Mouse (Mus musculus) MEL (cell line): ENCODE measurements around the gene Klk1. TPM values are rescaled to one million over a fixed set of nuclear protein-coding genes. Genes with fewer than 3 reads are reported as not detected.
"Not testable (repeated sequence)": the region's sequence is repeated elsewhere in the genome, so short reads cannot be mapped to it uniquely, and the experiment has no call there.

Experiments
- DNase-seq: peaks from one replicate; pipeline ENCODE4 v3.0.0; 2011; ENCODE audit warnings: low read depth, low spot score
- H3K27ac ChIP-seq: 2 replicates; pipeline ENCODE4 v1.5.1; 2012; ENCODE audit warnings: low read depth, mild to moderate bottlenecking, control low read depth, low read length, moderate library complexity; ENCODE audit not compliant: control insufficient read depth
- H3K27me3 ChIP-seq, 2 experiments: fragments of 150-350 bp in 1 of 2; sonication (generic) in 1 of 2; 2 replicates each; pipeline ENCODE4 v1.6.1; 2012; ENCODE audit warnings: low read length in 2 of 2, mild to moderate bottlenecking in 2 of 2, improper control_type of control experiment in 1 of 2, moderate library complexity in 1 of 2; ENCODE audit not compliant: insufficient read depth in 2 of 2, control insufficient read depth in 1 of 2
- H3K36me3 ChIP-seq, 2 experiments: 2 replicates each; pipeline ENCODE4 v1.6.1; 2012 to 2014; ENCODE audit warnings: low read length in 2 of 2, improper control_type of control experiment in 1 of 2, inconsistent platforms in 1 of 2, mild to moderate bottlenecking in 1 of 2; ENCODE audit not compliant: insufficient read depth in 2 of 2, control insufficient read depth in 1 of 2
- H3K4me1 ChIP-seq, 2 experiments: fragments of 150-350 bp in 1 of 2; sonication (generic) in 1 of 2; 2 replicates each; pipeline ENCODE4 v1.6.1; 2012; ENCODE audit warnings: low read length in 2 of 2, improper control_type of control experiment in 1 of 2, mild to moderate bottlenecking in 1 of 2; ENCODE audit not compliant: insufficient read depth in 2 of 2, control insufficient read depth in 1 of 2
- H3K4me3 ChIP-seq, 2 experiments: fragments of 150-350 bp in 1 of 2; sonication (generic) in 1 of 2; 2 replicates each; pipeline ENCODE4 v1.5.1; 2012; ENCODE audit warnings: low read depth in 2 of 2, low read length in 2 of 2, mild to moderate bottlenecking in 2 of 2, moderate library complexity in 2 of 2, control low read depth in 1 of 2, improper control_type of control experiment in 1 of 2; ENCODE audit not compliant: control insufficient read depth in 1 of 2, insufficient read depth in 1 of 2
- H3K79me2 ChIP-seq: 2 replicates; pipeline ENCODE4 v1.6.1; 2012; ENCODE audit warnings: mild to moderate bottlenecking, low read length, moderate library complexity; ENCODE audit not compliant: control insufficient read depth, poor library complexity, insufficient read depth
- H3K9ac ChIP-seq: 2 replicates; pipeline ENCODE4 v1.6.1; 2012; ENCODE audit warnings: low read depth, mild to moderate bottlenecking, control low read depth, low read length, moderate library complexity; ENCODE audit not compliant: control insufficient read depth, poor library complexity, severe bottlenecking
- H3K9me3 ChIP-seq: fragments of 150-350 bp; sonication (generic); replicated peaks from 2 replicates; pipeline ENCODE4 v1.6.1; 2012; ENCODE audit warnings: mild to moderate bottlenecking, low read length, improper control_type of control experiment, moderate library complexity; ENCODE audit not compliant: insufficient read depth
- BHLHE40 ChIP-seq: IDR thresholded peaks from 2 replicates; pipeline ENCODE4 v1.6.1; 2012; ENCODE audit warnings: low read depth, mild to moderate bottlenecking, inconsistent platforms, low read length, improper control_type of control experiment, borderline replicate concordance
- CHD2 ChIP-seq: IDR thresholded peaks from 2 replicates; pipeline ENCODE4 v1.6.1; 2011; ENCODE audit warnings: low read length, improper control_type of control experiment
- EP300 ChIP-seq, 2 experiments: IDR thresholded peaks; 2 replicates each; pipeline ENCODE4 v1.6.1; 2011; ENCODE audit warnings: improper control_type of control experiment in 2 of 2, low read length in 2 of 2, low read depth in 1 of 2, mild to moderate bottlenecking in 1 of 2
- MXI1 ChIP-seq: IDR thresholded peaks from 2 replicates; pipeline ENCODE4 v1.6.1; 2011; ENCODE audit warnings: mild to moderate bottlenecking, low read depth, low read length, improper control_type of control experiment
- RAD21 ChIP-seq: IDR thresholded peaks from 2 replicates; pipeline ENCODE4 v1.6.1; 2011; ENCODE audit warnings: mild to moderate bottlenecking, low read depth, low read length, improper control_type of control experiment
- SMC3 ChIP-seq: IDR thresholded peaks from 2 replicates; pipeline ENCODE4 v1.6.1; 2011; ENCODE audit warnings: low read depth, low read length, improper control_type of control experiment
- TCF12 ChIP-seq: IDR thresholded peaks from 2 replicates; pipeline ENCODE4 v1.6.1; 2014; ENCODE audit warnings: low read depth, mild to moderate bottlenecking, inconsistent platforms, low read length, improper control_type of control experiment, moderate library complexity
- UBTF ChIP-seq: IDR thresholded peaks from 2 replicates; pipeline ENCODE4 v1.6.1; 2012; ENCODE audit warnings: low read depth, mild to moderate bottlenecking, inconsistent platforms, low read length, improper control_type of control experiment, moderate library complexity, borderline replicate concordance; ENCODE audit not compliant: insufficient read depth
- USF2 ChIP-seq, 2 experiments: IDR thresholded peaks; 2 replicates each; pipeline ENCODE4 v1.6.1; 2011 to 2012; ENCODE audit warnings: improper control_type of control experiment in 2 of 2, low read length in 2 of 2, borderline replicate concordance in 1 of 2, inconsistent platforms in 1 of 2, low read depth in 1 of 2, mild to moderate bottlenecking in 1 of 2; ENCODE audit not compliant: insufficient read depth in 1 of 2
- ZC3H11A ChIP-seq: IDR thresholded peaks from 2 replicates; pipeline ENCODE4 v1.6.1; 2012; ENCODE audit warnings: low read depth, mild to moderate bottlenecking, inconsistent platforms, low read length, improper control_type of control experiment
- ZNF384 ChIP-seq: IDR thresholded peaks from 2 replicates; pipeline ENCODE4 v1.6.1; 2012; ENCODE audit warnings: low read depth, mild to moderate bottlenecking, inconsistent platforms, low read length, improper control_type of control experiment
- polyA plus RNA-seq, 2 experiments: library from polyadenylated mRNA; stranded (reverse) in 1 of 2; unstranded in 1 of 2; fragments of >175 nt in 1 of 2; fragments of >200 nt in 1 of 2; gene quantifications; 2 replicates each; pipeline versions ENCODE4 v1.2.1 to v1.2.4; 2012; ENCODE audit warnings: low replicate concordance in 2 of 2, low read depth in 1 of 2; ENCODE audit not compliant: insufficient read length in 2 of 2, insufficient read depth in 1 of 2, missing spikeins in 1 of 2
- total RNA-seq: library from RNA; depleted of rRNA; stranded (reverse); fragments of 300-350 nt; gene quantifications from 2 replicates; pipeline ENCODE4 v1.2.3, GENCODE M21; 2012

Klk1 gene
- total and polyA plus RNA-seq, 3 experiments = not detected

GRCm38 (mm10) chr7:44187936-44188335, 37.2 kb upstream of the Klk1 start, which contains the start of gene Klk1b24:
Gene Klk1b24, plus strand, starts transcription at chr7:44188236.
- not testable (repeated sequence) for H3K4me3 ChIP-seq, H3K9ac ChIP-seq, H3K9me3 ChIP-seq, H3K36me3 ChIP-seq, H3K4me1 ChIP-seq, H3K27ac ChIP-seq, DNase-seq, H3K79me2 ChIP-seq, H3K27me3 ChIP-seq

GRCm38 (mm10) chr7:44193466-44193865, 31.7 kb upstream of the Klk1 start:
- H3K4me3 ChIP-seq, H3K36me3 ChIP-seq, H3K27ac ChIP-seq, H3K27me3 ChIP-seq, H3K4me1 ChIP-seq, H3K79me2 ChIP-seq, DNase-seq, H3K9me3 ChIP-seq, H3K9ac ChIP-seq: not testable (repeated sequence)

GRCm38 (mm10) chr7:44197891-44198290, 27.3 kb upstream of the Klk1 start, which contains the start of gene Klk1b3:
Gene Klk1b3, plus strand, starts transcription at chr7:44198191.
- Histone ChIP-seq H3K9ac (no peak within 1 kb of the TSS), H3K27ac (no peak within 1 kb of the TSS), H3K27me3 (no peaks in the 10 kb centered on the region), H3K4me1 (no peaks in the 10 kb centered on the region), H3K36me3 (no peaks in the 10 kb centered on the region), H3K4me3 (no peak within 1 kb of the TSS), H3K9me3 (no peaks in the 10 kb centered on the region), H3K79me2 (no peaks in the 10 kb centered on the region)
- DNase-seq = no peak
- TF ChIP-seq SMC3 (no peak), ZNF384 (no peak), EP300 (IDR thresholded peaks at IDR 0.05; ENCODE audit: low read depth in 1 of 2, low read length in 2 of 2) (no peak), MXI1 (no peak), ZC3H11A (no peak), TCF12 (no peak), RAD21 (no peak), USF2 (IDR thresholded peaks at IDR 0.05; ENCODE audit: borderline replicate concordance in 1 of 2, insufficient read depth in 1 of 2, low read depth in 1 of 2, low read length in 2 of 2) (no peak), BHLHE40 (no peak), CHD2 (no peak), UBTF (no peak)

GRCm38 (mm10) chr7:44207135-44207534, 18.0 kb upstream of the Klk1 start, which contains the start of gene Klk1b4:
Gene Klk1b4, plus strand, starts transcription at chr7:44207435.
- H3K27ac ChIP-seq, H3K79me2 ChIP-seq, H3K36me3 ChIP-seq, H3K9ac ChIP-seq, H3K27me3 ChIP-seq, H3K9me3 ChIP-seq, DNase-seq, H3K4me1 ChIP-seq, H3K4me3 ChIP-seq: not testable (repeated sequence)
